Mouse (Mus musculus) urinary bladder, postnatal 25 days (tissue): ENCODE data around the gene Man2a2.
"Not testable (repeated sequence)": the region's sequence is repeated elsewhere in the genome, so short reads cannot be mapped to it uniquely, and the experiment has no call there.

Experiments
- DNase-seq: peaks from one replicate; pipeline ENCODE4 v3.0.0; 2022; ENCODE audit warnings: low spot score

The Man2a2 gene

GRCm38 (mm10) chr7:80400099-80400498, 28.9 kb upstream of the Man2a2 start:
- DNase-seq, result no peak

- no peak for DNase-seq
Observed at GRCm38 (mm10) chr7:80398654-80399444, 27.7 kb upstream of the Man2a2 start.

- no peak for DNase-seq
Observed at GRCm38 (mm10) chr7:80397986-80398385, 26.8 kb upstream of the Man2a2 start.

GRCm38 (mm10) chr7:80396427-80396826, 25.3 kb upstream of the Man2a2 start:
- DNase-seq, result not testable (repeated sequence)

GRCm38 (mm10) chr7:80394600-80394999, 23.4 kb upstream of the Man2a2 start:
- DNase-seq, result no peak

GRCm38 (mm10) chr7:80392119-80392518, 20.9 kb upstream of the Man2a2 start:
- no peak for DNase-seq

- DNase-seq, result peak; percentile 43
Observed at GRCm38 (mm10) chr7:80387633-80388543, 16.7 kb upstream of the Man2a2 start, which contains the start of gene Fes. TSS of gene Fes (minus strand) at chr7:80387946.

GRCm38 (mm10) chr7:80387033-80387632, 16.0 kb upstream of the Man2a2 start:
- no peak for DNase-seq

GRCm38 (mm10) chr7:80386235-80386930, 15.2 kb upstream of the Man2a2 start:
- DNase-seq, result peak; percentile 96

- no peak for DNase-seq
Observed at GRCm38 (mm10) chr7:80382919-80383318, 11.7 kb upstream of the Man2a2 start.

GRCm38 (mm10) chr7:80379531-80379930, 8.4 kb upstream of the Man2a2 start:
- DNase-seq, result no peak

- peak; percentile 62 for DNase-seq
Observed at GRCm38 (mm10) chr7:80377471-80377870, 6.3 kb upstream of the Man2a2 start.

GRCm38 (mm10) chr7:80376192-80376591, 5.0 kb upstream of the Man2a2 start:
- no peak for DNase-seq

- DNase-seq, result peak; percentile 23
Observed at GRCm38 (mm10) chr7:80375376-80376039, 4.3 kb upstream of the Man2a2 start.

- DNase-seq, result no peak
Observed at GRCm38 (mm10) chr7:80374733-80375132, 3.6 kb upstream of the Man2a2 start.

GRCm38 (mm10) chr7:80374280-80374679, 3.1 kb upstream of the Man2a2 start:
- no peak for DNase-seq

GRCm38 (mm10) chr7:80373850-80374249, 2.7 kb upstream of the Man2a2 start:
- DNase-seq, result no peak

GRCm38 (mm10) chr7:80373352-80373751, 2.2 kb upstream of the Man2a2 start:
- no peak for DNase-seq

- DNase-seq, result no peak
Observed at GRCm38 (mm10) chr7:80372667-80373066, 1.5 kb upstream of the Man2a2 start.

GRCm38 (mm10) chr7:80372166-80372565, 991 bp upstream of the Man2a2 start:
- DNase-seq, result no peak

GRCm38 (mm10) chr7:80370649-80371040, 530 bp downstream of the Man2a2 start:
- DNase-seq, result peak; percentile 64
